Mouse (Mus musculus) cortical plate, adult 2 months (tissue): ENCODE measurements at regions not wholly inside any gene's neighbourhood (a gene's known extent, or its start where the extent isn't known, plus 50 kb on each side); places are given as distances from the start of the nearest gene placed in this dataset.

Experiments used
- H3K27ac ChIP-seq: fragments of 200-500 bp; 2 replicates; pipeline ENCODE4 v1.5.1; 2012; ENCODE audit warnings: low read length, control low read depth, inconsistent platforms; ENCODE audit not compliant: insufficient read depth
- H3K4me1 ChIP-seq: fragments of 200-500 bp; 2 replicates; pipeline ENCODE4 v1.6.1; 2011; ENCODE audit warnings: low read length; ENCODE audit not compliant: control insufficient read depth, insufficient read depth
- H3K4me3 ChIP-seq: fragments of 200-500 bp; 2 replicates; pipeline ENCODE4 v1.5.1; 2011; ENCODE audit warnings: mild to moderate bottlenecking, low read length, control low read depth; ENCODE audit not compliant: insufficient read depth
- CTCF ChIP-seq: fragments of 200-500 bp; IDR thresholded peaks from 2 replicates; pipeline ENCODE4 v1.5.1; 2011; ENCODE audit warnings: mild to moderate bottlenecking, control low read depth, low read length; ENCODE audit not compliant: insufficient read depth; ENCODE audit errors: extremely low read depth
- POLR2A ChIP-seq: fragments of 200-500 bp; IDR thresholded peaks from 2 replicates; pipeline ENCODE4 v1.6.1; 2011; ENCODE audit warnings: mild to moderate bottlenecking, low read length, control low read depth; ENCODE audit not compliant: insufficient read depth; ENCODE audit errors: extremely low read depth

GRCm38 (mm10) chr3:42900984-42901383 lies 1158.6 kb downstream of the D3Ertd751e start:
- Histone ChIP-seq H3K27ac (no peak overlapping the region), H3K4me3 (no peak overlapping the region), H3K4me1 (no peaks in the 10 kb centered on the region)
- TF ChIP-seq CTCF (no peak), POLR2A (no peak)

GRCm38 (mm10) chr3:42906246-42906645 lies 1163.8 kb downstream of the D3Ertd751e start:
- Histone ChIP-seq H3K4me1 (peaks cover 1% of the 10 kb centered on the region; the same call in 1 of the 2 replicates), H3K4me3 (no peak overlapping the region), H3K27ac (no peak overlapping the region)
- no peak for TF ChIP-seq CTCF
- no peak for TF ChIP-seq POLR2A

- no peak overlapping the region for H3K4me3 ChIP-seq
- TF ChIP-seq CTCF (no peak), POLR2A (no peak)
- H3K4me1 ChIP-seq = peaks cover 1% of the 10 kb centered on the region; the same call in 1 of the 2 replicates
- no peak overlapping the region for H3K27ac ChIP-seq
Observed at GRCm38 (mm10) chr3:42908404-42908803, 1166.0 kb downstream of the D3Ertd751e start.

GRCm38 (mm10) chr3:42915146-42915545 lies 1172.7 kb downstream of the D3Ertd751e start:
- TF ChIP-seq POLR2A (no peak), CTCF (no peak)
- Histone ChIP-seq H3K4me3 (no peak overlapping the region), H3K27ac (no peak overlapping the region), H3K4me1 (no peaks in the 10 kb centered on the region)

GRCm38 (mm10) chr3:42935418-42935817 lies 1193.0 kb downstream of the D3Ertd751e start:
- no peaks in the 10 kb centered on the region for H3K4me1 ChIP-seq
- no peak overlapping the region for H3K4me3 ChIP-seq
- no peak overlapping the region for H3K27ac ChIP-seq
- no peak for TF ChIP-seq POLR2A
- no peak for TF ChIP-seq CTCF

- Histone ChIP-seq H3K4me1 (no peaks in the 10 kb centered on the region), H3K4me3 (no peak overlapping the region), H3K27ac (no peak overlapping the region)
- TF ChIP-seq CTCF (no peak), POLR2A (no peak)
Observed at GRCm38 (mm10) chr3:42977066-42977465, 1234.7 kb downstream of the D3Ertd751e start.
